Mouse (Mus musculus) E14TG2a.4 (cell line): ENCODE data around the gene Noa1.

Source experiments
- CTCF ChIP-seq: conservative IDR thresholded peaks from 2 replicates; pipeline ENCODE4 v1.5.1; 2014; ENCODE audit warnings: low read length
- NANOG ChIP-seq: IDR thresholded peaks from 2 replicates; pipeline ENCODE4 v1.6.1; 2014; ENCODE audit warnings: borderline replicate concordance, low read length, mixed read lengths
- POU5F1 ChIP-seq: IDR thresholded peaks from 2 replicates; pipeline ENCODE4 v1.6.1; 2014; ENCODE audit warnings: low read length, borderline replicate concordance

- TF ChIP-seq CTCF: no peak
- no peak for TF ChIP-seq NANOG
- no peak for TF ChIP-seq POU5F1
Observed at GRCm38 (mm10) chr5:77289686-77290085, 20.2 kb downstream of the Noa1 start.
